Mouse (Mus musculus) heart, adult 2 months (tissue): Measurements from ENCODE around the gene Adam15.

ENCODE experiments used
- CTCF ChIP-seq: fragments of 200-600 bp; IDR thresholded peaks from 2 replicates; pipeline ENCODE4 v1.8.1; 2022; ENCODE audit warnings: antibody characterized with exemption, mild to moderate bottlenecking, moderate library complexity
- EP300 ChIP-seq: fragments of 200-500 bp; IDR thresholded peaks from 2 replicates; pipeline ENCODE4 v1.6.1; 2011; ENCODE audit warnings: low read depth, low read length, control low read depth; ENCODE audit not compliant: insufficient read depth
- POLR2A ChIP-seq: fragments of 200-500 bp; IDR thresholded peaks from 2 replicates; pipeline ENCODE4 v1.6.1; 2011; ENCODE audit warnings: mild to moderate bottlenecking, low read depth, low read length, control low read depth; ENCODE audit not compliant: insufficient read depth

GRCm38 (mm10) chr3:89355512-89355902, 5.7 kb upstream of the Adam15 start:
- TF ChIP-seq CTCF (no peak), POLR2A (no peak), EP300 (no peak)
